In the genomic region with DNA sequence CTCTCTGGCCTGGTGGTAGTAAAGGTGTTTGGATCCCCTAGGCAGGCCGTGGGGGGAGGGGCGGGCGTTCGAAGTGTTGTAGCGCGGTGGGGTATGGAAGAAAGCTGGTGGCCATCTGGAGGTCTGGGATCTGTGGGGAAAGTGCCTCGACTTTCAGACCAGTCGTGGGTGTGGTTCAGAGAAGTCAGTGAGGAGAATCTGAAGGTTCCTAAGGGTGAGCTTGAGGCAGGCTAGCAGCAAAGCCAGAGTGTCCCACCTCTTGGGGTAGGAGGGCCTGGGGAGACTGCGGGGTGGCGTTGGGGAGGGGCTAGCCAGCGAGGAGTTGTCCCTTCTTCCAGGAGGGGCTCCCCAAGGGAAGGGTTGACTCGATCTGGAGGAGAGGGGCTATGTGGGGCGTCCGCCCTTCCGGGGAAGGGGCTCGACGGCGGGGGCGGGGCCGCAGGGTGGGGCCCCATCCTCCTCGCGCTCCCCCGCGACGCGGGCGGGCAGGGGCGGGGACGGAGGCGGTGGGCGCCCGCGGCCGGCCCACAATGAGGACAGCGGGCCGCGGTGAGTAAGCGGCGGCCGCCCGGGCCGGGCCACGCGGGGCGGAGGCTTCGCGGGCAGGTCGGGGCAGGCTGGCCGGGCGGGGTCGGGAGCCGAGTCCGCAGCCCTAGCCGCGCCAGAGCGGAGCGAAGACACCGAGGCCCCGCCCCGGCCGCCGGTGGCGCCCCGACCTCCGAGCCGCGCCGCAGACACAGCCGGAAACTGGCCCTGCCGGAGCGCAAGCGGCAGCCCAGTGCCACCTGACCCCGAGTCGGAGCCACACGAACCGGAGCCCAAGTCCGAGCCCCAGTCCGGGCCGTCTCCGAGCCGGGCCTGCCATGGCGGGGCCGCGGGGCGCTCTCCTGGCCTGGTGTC, we compare ENCODE assay signal across 8 mouse cellular contexts. TPM values are rescaled to one million over a fixed set of nuclear protein-coding genes. Genes with fewer than 3 reads are reported as not detected.
DNase-seq lines count a peak whose midpoint lies in the region; ATAC-seq and TF ChIP-seq lines count a peak whose summit lies in the region.

A gene (plus strand): TSS at position 478 of the 900 bp plus-strand sequence.

- peak within 1 kb of the TSS; percentile 96 for H3K4me2 ChIP-seq in intestine, postnatal 0 days (replicated peaks; ENCODE audit: low read depth)
- peak within 1 kb of the TSS; percentile 96 for H3K4me2 ChIP-seq in limb, embryonic 12.5 days
- H3K4me2 ChIP-seq in midbrain, embryonic 13.5 days (replicated peaks) = peak within 1 kb of the TSS; percentile 96

- H3K9ac ChIP-seq in intestine, postnatal 0 days (ENCODE audit: low read depth, low read length) = peak within 1 kb of the TSS; percentile 89
- peak within 1 kb of the TSS; percentile 89 for H3K9ac ChIP-seq in limb, embryonic 12.5 days (replicated peaks)
- peak within 1 kb of the TSS; percentile 89 for H3K9ac ChIP-seq in midbrain, embryonic 13.5 days (replicated peaks)

- under 1% methylated on average over 67 of the region's 85 CpGs for WGBS in intestine, postnatal 0 days
- WGBS in limb, embryonic 12.5 days = under 1% methylated on average over 73 of the region's 85 CpGs
- WGBS in midbrain, embryonic 13.5 days = under 1% methylated on average over 80 of the region's 85 CpGs

- DNase-seq in left cerebral cortex, adult 18-20 months (ENCODE audit: low spot score in 2 of 2) = peak; percentile 44 to 46
- no peak for DNase-seq in left cerebral cortex, adult 11 months (ENCODE audit: low spot score)
- peak; percentile 41 for DNase-seq in embryo, embryonic 11.5 days (ENCODE audit: low read depth, low spot score)
- DNase-seq in heart, adult 11 months = peak; percentile 98
- peak; percentile 70 to 88 for DNase-seq in spleen, postnatal 4 days (ENCODE audit: low spot score in 2 of 2)

- TF ChIP-seq CTCF in intestine, postnatal 0 days (IDR thresholded peaks at IDR 0.05; ENCODE audit: low read depth) = 0 out of 2 replicates have a peak, but pooled peaks have one; percentile 5

- peak within 1 kb of the TSS; percentile 84 for H3K27ac ChIP-seq in intestine, postnatal 0 days (ENCODE audit: low read depth, low read length)
- peak within 1 kb of the TSS; percentile 93 for H3K27ac ChIP-seq in limb, embryonic 12.5 days
- H3K27ac ChIP-seq in midbrain, embryonic 13.5 days = peak within 1 kb of the TSS; percentile 56

- H3K27me3 ChIP-seq in intestine, postnatal 0 days (replicated peaks; ENCODE audit: control insufficient read depth, insufficient read depth, low read length) = no peaks in the 10 kb centered on the region
- peaks cover 8% of the 10 kb centered on the region for H3K27me3 ChIP-seq in limb, embryonic 12.5 days
- peaks cover 10% of the 10 kb centered on the region for H3K27me3 ChIP-seq in midbrain, embryonic 13.5 days

- H3K36me3 ChIP-seq in intestine, postnatal 0 days (ENCODE audit: control insufficient read depth, insufficient read depth) = peaks cover 4% of the 10 kb centered on the region; the same call in 1 of the 2 replicates
- H3K36me3 ChIP-seq in limb, embryonic 12.5 days = peaks cover 16% of the 10 kb centered on the region; the same call in 1 of the 2 replicates
- H3K36me3 ChIP-seq in midbrain, embryonic 13.5 days = peaks cover 6% of the 10 kb centered on the region; the same call in 1 of the 2 replicates

- ATAC-seq in intestine, postnatal 0 days = peak; percentile 76
- ATAC-seq in limb, embryonic 12.5 days (ENCODE audit: insufficient number of reproducible peaks, insufficient read depth, low FRiP score, low TSS enrichment, low read depth) = peak; percentile 87
- ATAC-seq in midbrain, embryonic 13.5 days = peak; percentile 84

- peaks cover 14% of the 10 kb centered on the region; the same call in 1 of the 2 replicates for H3K4me1 ChIP-seq in intestine, postnatal 0 days (replicated peaks; ENCODE audit: control insufficient read depth, insufficient read depth, low read length)
- peaks cover 36% of the 10 kb centered on the region for H3K4me1 ChIP-seq in limb, embryonic 12.5 days (replicated peaks)
- H3K4me1 ChIP-seq in midbrain, embryonic 13.5 days (replicated peaks) = peaks cover 33% of the 10 kb centered on the region

- H3K9me3 ChIP-seq in intestine, postnatal 0 days (ENCODE audit: control insufficient read depth) = no peaks in the 10 kb centered on the region
- H3K9me3 ChIP-seq in limb, embryonic 12.5 days = no peaks in the 10 kb centered on the region
- no peaks in the 10 kb centered on the region for H3K9me3 ChIP-seq in midbrain, embryonic 13.5 days

- H3K4me3 ChIP-seq in intestine, postnatal 0 days (ENCODE audit: low read depth, low read length) = peak within 1 kb of the TSS; percentile 75
- peak within 1 kb of the TSS; percentile 92 for H3K4me3 ChIP-seq in limb, embryonic 12.5 days (replicated peaks)
- peak within 1 kb of the TSS; percentile 88 for H3K4me3 ChIP-seq in midbrain, embryonic 13.5 days (replicated peaks)

RNA-seq across cellular contexts. Expression of the gene that starts here (rescaled TPM):
- 10 to 100 TPM; 22.2 to 26.8 TPM for total RNA-seq in left cerebral cortex, adult 18-20 months (2021)
- polyA plus RNA-seq in intestine, postnatal 0 days (2015; fragmentation: Nextera tagmentation; extraction: Ambion mirVana) = 3.7 and 5.0 TPM in 2 replicates
- polyA plus RNA-seq in limb, embryonic 12.5 days (2016; fragmentation: Nextera tagmentation; extraction: Ambion mirVana) = 12.2 and 13.0 TPM in 2 replicates
- 8.6 and 9.5 TPM in 2 replicates for polyA plus RNA-seq in midbrain, embryonic 13.5 days (2015; fragmentation: Nextera tagmentation; extraction: Ambion mirVana)
